ENCODE assay signal across 7 mouse cellular contexts in genomic region chr10:120938904-120939208, GRCm38 (mm10). TPM values are rescaled to one million over a fixed set of nuclear protein-coding genes. Genes with fewer than 3 reads are reported as not detected.
"Had no signal": no experiment of that assay in that cellular context is flagged by ENCODE, and none has a peak within 500 bp of the region (broad histone marks: within the 10 kb centered on the region; RNA-seq: fewer than 3 reads in every experiment).

No protein-coding gene starts in this region.

- H3K27me3 ChIP-seq: neural tube, embryonic 12.5 days; neural tube, embryonic 13.5 days; neural tube, embryonic 15.5 days; stomach, embryonic 15.5 days had no signal

- H3K9me3 ChIP-seq: neural tube, embryonic 12.5 days; neural tube, embryonic 13.5 days; neural tube, embryonic 15.5 days; stomach, embryonic 15.5 days had no signal

- H3K36me3 ChIP-seq: neural tube, embryonic 12.5 days; neural tube, embryonic 13.5 days; neural tube, embryonic 15.5 days; stomach, embryonic 15.5 days had no signal

- DNase-seq: thymus, adult 18-20 months had no signal

- H3K9ac ChIP-seq: neural tube, embryonic 12.5 days; neural tube, embryonic 13.5 days; neural tube, embryonic 15.5 days; stomach, embryonic 15.5 days had no signal

- H3K4me3 ChIP-seq: neural tube, embryonic 12.5 days; neural tube, embryonic 13.5 days; neural tube, embryonic 15.5 days; stomach, embryonic 15.5 days had no signal

- H3K27ac ChIP-seq: neural tube, embryonic 12.5 days; neural tube, embryonic 13.5 days; neural tube, embryonic 15.5 days; stomach, embryonic 15.5 days; stomach, postnatal 0 days had no signal

- H3K4me1 ChIP-seq: neural tube, embryonic 12.5 days; neural tube, embryonic 15.5 days; stomach, embryonic 15.5 days had no signal

RNA-seq across cellular contexts. Expression of gene Msrb3, which starts 40.0 kb away (rescaled TPM):
- total RNA-seq: neutrophil, adult 5-6 weeks had no signal
